In genomic region chr13:109985892-109986291, GRCm38 (mm10) we compare ENCODE assay signal across 10 mouse cellular contexts.
DNase-seq lines count a peak whose midpoint lies in the region; ATAC-seq and TF ChIP-seq lines count a peak whose summit lies in the region.
"Had no signal": no experiment of that assay in that cellular context is flagged by ENCODE, and none has a peak within 500 bp of the region (broad histone marks: within the 10 kb centered on the region; RNA-seq: fewer than 3 reads in every experiment).

No protein-coding gene starts in this region.

- H3K4me1 ChIP-seq in midbrain, postnatal 0 days (ENCODE audit: insufficient read depth, low read length) = no peaks in the 10 kb centered on the region
- H3K4me1 ChIP-seq in midbrain, embryonic 10.5 days = no peaks in the 10 kb centered on the region
- H3K4me1 ChIP-seq: midbrain, embryonic 13.5 days had no signal

- no peaks in the 10 kb centered on the region for H3K27me3 ChIP-seq in midbrain, postnatal 0 days (ENCODE audit: insufficient read depth, low read length)
- no peaks in the 10 kb centered on the region for H3K27me3 ChIP-seq in midbrain, embryonic 10.5 days (ENCODE audit: low read depth, poor library complexity, severe bottlenecking)
- H3K27me3 ChIP-seq: midbrain, embryonic 13.5 days had no signal

- 69% methylated on average over 5 of the region's 5 CpGs for WGBS in midbrain, postnatal 0 days
- 79% methylated on average over 5 of the region's 5 CpGs for WGBS in midbrain, embryonic 10.5 days

- no peaks in the 10 kb centered on the region for H3K9me3 ChIP-seq in midbrain, postnatal 0 days (ENCODE audit: low read length)
- H3K9me3 ChIP-seq in midbrain, embryonic 10.5 days (replicated peaks) = no peaks in the 10 kb centered on the region
- H3K9me3 ChIP-seq: midbrain, embryonic 13.5 days had no signal

- peak; percentile 69 to 88 for DNase-seq in adrenal gland, adult (ENCODE audit: inconsistent age in 2 of 2, low spot score in 1 of 2)
- no peak for DNase-seq in adrenal gland, postnatal 4 days (ENCODE audit: low spot score in 2 of 2)
- DNase-seq in midbrain, postnatal 0 days (ENCODE audit: low spot score) = peak; percentile 24
- no peak for DNase-seq in midbrain, embryonic 10.5 days (ENCODE audit: low spot score)
- DNase-seq in heart, postnatal 36 days = peak; percentile 45 to 57
- peak; percentile 60 for DNase-seq in lung, postnatal 36 days
- no peak for DNase-seq in right cerebral cortex, postnatal 36 days (ENCODE audit: low spot score in 2 of 2)
- DNase-seq in embryo, embryonic 10.5 days (ENCODE audit: low spot score) = no peak
- DNase-seq: layer of hippocampus, postnatal 36 days had no signal

- intact Hi-C loops in heart, postnatal 36 days (cut with DNase I) = no loop called here

- no peak overlapping the region for H3K27ac ChIP-seq in midbrain, postnatal 0 days (ENCODE audit: low read depth, low read length)
- no peak overlapping the region for H3K27ac ChIP-seq in midbrain, embryonic 10.5 days (replicated peaks)
- H3K27ac ChIP-seq: midbrain, embryonic 13.5 days had no signal

- no peak for TF ChIP-seq CTCF in midbrain, postnatal 0 days (IDR thresholded peaks at IDR 0.05)

- no peak overlapping the region for H3K9ac ChIP-seq in midbrain, postnatal 0 days (replicated peaks; ENCODE audit: low read length, poor library complexity, severe bottlenecking)
- H3K9ac ChIP-seq: midbrain, embryonic 13.5 days had no signal

- H3K4me3 ChIP-seq in midbrain, postnatal 0 days (ENCODE audit: low read depth, low read length) = no peak overlapping the region
- no peak overlapping the region for H3K4me3 ChIP-seq in midbrain, embryonic 10.5 days
- H3K4me3 ChIP-seq: midbrain, embryonic 13.5 days had no signal

- no peaks in the 10 kb centered on the region for H3K36me3 ChIP-seq in midbrain, postnatal 0 days (ENCODE audit: insufficient read depth, low read length)
- no peaks in the 10 kb centered on the region for H3K36me3 ChIP-seq in midbrain, embryonic 10.5 days
- H3K36me3 ChIP-seq: midbrain, embryonic 13.5 days had no signal

- ATAC-seq in midbrain, postnatal 0 days (ENCODE audit: low FRiP score) = no peak
- ATAC-seq: midbrain, embryonic 13.5 days had no signal

- H3K4me2 ChIP-seq in midbrain, postnatal 0 days (ENCODE audit: low read depth, low read length, poor library complexity, severe bottlenecking) = no peak overlapping the region
- H3K4me2 ChIP-seq: midbrain, embryonic 13.5 days had no signal

Comparison
In these comparisons a context has a peak if more than half of its experiments do, and no peak if none do; other contexts are left out.
1. DNase-seq: peak in adrenal gland, adult (2 of 2), midbrain, postnatal 0 days (single experiment), heart, postnatal 36 days (2 of 2) and lung, postnatal 36 days (single experiment); none in adrenal gland, postnatal 4 days (0 of 2), midbrain, embryonic 10.5 days (single experiment), right cerebral cortex, postnatal 36 days (0 of 2) and embryo, embryonic 10.5 days (single experiment).